Mouse (Mus musculus): ENCODE data around the gene Osmr. TPM values are rescaled to one million over a fixed set of nuclear protein-coding genes. Genes with fewer than 3 reads are reported as not detected.

The Osmr gene
- total RNA-seq, 1 experiment from 2014 or later: not detected

Other genes starting within 250 kb of the Osmr start
- gene Rictor, start 166.6 kb downstream of the Osmr start, total RNA-seq (2017): 62.3 to 103 TPM (median 87.6 TPM) in 3 replicates
- 4.9 to 11.3 TPM (median 10.7 TPM) in 3 replicates for gene Lifr, start 215.6 kb upstream of the Osmr start, total RNA-seq (2017)

Data from monocyte, adult 5-6 weeks (primary cell).